Mouse (Mus musculus) kidney, embryonic 14.5 days (tissue): Measurements from ENCODE around the gene Zbtb7b. TPM values are rescaled to one million over a fixed set of nuclear protein-coding genes. Genes with fewer than 3 reads are reported as not detected.
A peak's percentile ranks its signal among the peaks of the same experiment; 100 is the strongest.

ENCODE experiments used
- ATAC-seq: fragments of 200-750 bp; cut with Nextera tagmentation; 2 replicates; pipeline ENCODE4 v1.8.0; 2017; ENCODE audit warnings: moderate number of reproducible peaks, mild to moderate bottlenecking, moderate TSS enrichment, moderate library complexity; ENCODE audit not compliant: low FRiP score, low TSS enrichment
- H3K27ac ChIP-seq: fragments of 300-500 bp; sonication (generic); 2 replicates; pipeline ENCODE4 v1.5.1; 2014; ENCODE audit warnings: low read depth, mild to moderate bottlenecking, low read length, moderate library complexity, mixed read lengths
- H3K27me3 ChIP-seq: fragments of 300-500 bp; sonication (generic); 2 replicates; pipeline ENCODE4 v1.6.1; 2014; ENCODE audit warnings: mild to moderate bottlenecking, low read length; ENCODE audit not compliant: control insufficient read depth, insufficient read depth
- H3K36me3 ChIP-seq: fragments of 300-500 bp; sonication (generic); 2 replicates; pipeline ENCODE4 v1.6.1; 2014; ENCODE audit warnings: low read length, mixed read lengths; ENCODE audit not compliant: control insufficient read depth, insufficient read depth
- H3K4me1 ChIP-seq: fragments of 300-500 bp; sonication (generic); 2 replicates; pipeline ENCODE4 v1.6.1; 2014; ENCODE audit warnings: low read length, mixed read lengths; ENCODE audit not compliant: control insufficient read depth, insufficient read depth
- H3K4me2 ChIP-seq: fragments of 300-500 bp; sonication (generic); replicated peaks from 2 replicates; pipeline ENCODE4 v1.6.1; 2014; ENCODE audit warnings: low read depth, mild to moderate bottlenecking, low read length
- H3K4me3 ChIP-seq: fragments of 300-500 bp; sonication (generic); 2 replicates; pipeline ENCODE4 v1.5.1; 2014; ENCODE audit warnings: mild to moderate bottlenecking, low read length
- H3K9ac ChIP-seq: fragments of 300-500 bp; sonication (generic); 2 replicates; pipeline ENCODE4 v1.6.1; 2014; ENCODE audit warnings: low read depth, mild to moderate bottlenecking, low read length, moderate library complexity
- H3K9me3 ChIP-seq: fragments of 300-500 bp; sonication (generic); 2 replicates; pipeline ENCODE4 v1.6.1; 2016; ENCODE audit warnings: low read length; ENCODE audit not compliant: control insufficient read depth
- WGBS: fragments of 180-500 bp; shearing (Covaris S2); extraction: QIAGEN DNeasy Blood & Tissue Kit; methylation state at CpG from one replicate; pipeline ENCODE4 v1.1.7; 2014; 5-methylcytosine and 5-hydroxymethylcytosine counted together
- polyA plus RNA-seq: library from polyadenylated mRNA; unstranded; fragments of >200 nt; fragmentation: Nextera tagmentation; extraction: Ambion mirVana; gene quantifications from 2 replicates; pipeline ENCODE4 v1.2.1, GENCODE M21; 2014

Zbtb7b gene
- polyA plus RNA-seq, 1 experiment from 2014 or later = 1.8 TPM

- Histone ChIP-seq H3K4me3 (peak overlapping the region; percentile 80), H3K9me3 (no peaks in the 10 kb centered on the region), H3K27me3 (no peaks in the 10 kb centered on the region), H3K9ac (peak overlapping the region; percentile 69), H3K4me1 (peaks cover 50% of the 10 kb centered on the region), H3K36me3 (peaks cover 35% of the 10 kb centered on the region), H3K27ac (peak overlapping the region; percentile 99), H3K4me2 (peak overlapping the region; percentile 93)
- ATAC-seq = no peak
- 8% methylated on average over 3 of the region's 3 CpGs for WGBS
These were observed 25.4 kb upstream of the Zbtb7b start for GRCm38 (mm10) chr3:89419981-89420380.

- Histone ChIP-seq H3K9me3 (no peaks in the 10 kb centered on the region), H3K4me1 (peaks cover 48% of the 10 kb centered on the region), H3K4me2 (peak overlapping the region; percentile 93), H3K27ac (peak overlapping the region; percentile 99), H3K27me3 (no peaks in the 10 kb centered on the region), H3K9ac (peak overlapping the region; percentile 69), H3K4me3 (peak overlapping the region; percentile 80), H3K36me3 (peaks cover 35% of the 10 kb centered on the region)
- no peak for ATAC-seq
- 2% methylated on average over 9 of the region's 9 CpGs for WGBS
These were observed 25.0 kb upstream of the Zbtb7b start for GRCm38 (mm10) chr3:89419571-89419970.

- peak overlapping the region; percentile 69 for H3K9ac ChIP-seq
- WGBS = under 1% methylated on average over 16 of the region's 16 CpGs
- peak; percentile 13 for ATAC-seq
- peaks cover 35% of the 10 kb centered on the region for H3K36me3 ChIP-seq
- no peaks in the 10 kb centered on the region for H3K27me3 ChIP-seq
- peak overlapping the region; percentile 93 for H3K4me2 ChIP-seq
- H3K9me3 ChIP-seq = no peaks in the 10 kb centered on the region
- peak overlapping the region; percentile 80 for H3K4me3 ChIP-seq
- H3K27ac ChIP-seq = peak overlapping the region; percentile 99
- peaks cover 42% of the 10 kb centered on the region for H3K4me1 ChIP-seq
These were observed 24.3 kb upstream of the Zbtb7b start for GRCm38 (mm10) chr3:89418861-89419250.

- ATAC-seq = peak; percentile 92
- Histone ChIP-seq H3K4me3 (peak within 1 kb of the TSS; percentile 80), H3K4me2 (peak within 1 kb of the TSS; percentile 93), H3K27ac (peak within 1 kb of the TSS; percentile 99), H3K27me3 (no peaks in the 10 kb centered on the region), H3K36me3 (peaks cover 36% of the 10 kb centered on the region), H3K9ac (peak within 1 kb of the TSS; percentile 70), H3K4me1 (peaks cover 41% of the 10 kb centered on the region), H3K9me3 (no peaks in the 10 kb centered on the region)
- WGBS = under 1% methylated on average over 39 of the region's 39 CpGs
These were observed 23.7 kb upstream of the Zbtb7b start, which contains the start of the genes Cks1b and Shc1 for GRCm38 (mm10) chr3:89418170-89418860. Gene Cks1b (minus strand): TSS chr3:89418383. Gene Shc1 (plus strand): TSS chr3:89418443.

GRCm38 (mm10) chr3:89417840-89418169, 23.2 kb upstream of the Zbtb7b start:
- ATAC-seq = peak; percentile 26
- H3K27ac ChIP-seq = peak overlapping the region; percentile 99
- peak overlapping the region; percentile 70 for H3K9ac ChIP-seq
- no peaks in the 10 kb centered on the region for H3K27me3 ChIP-seq
- H3K4me1 ChIP-seq = peaks cover 36% of the 10 kb centered on the region
- 0% methylated on average over 20 of the region's 20 CpGs for WGBS
- peak overlapping the region; percentile 78 for H3K4me2 ChIP-seq
- H3K36me3 ChIP-seq = peaks cover 37% of the 10 kb centered on the region
- peak overlapping the region; percentile 80 for H3K4me3 ChIP-seq
- no peaks in the 10 kb centered on the region for H3K9me3 ChIP-seq

GRCm38 (mm10) chr3:89417131-89417530, 22.6 kb upstream of the Zbtb7b start:
- WGBS = 14% methylated on average over 2 of the region's 2 CpGs
- H3K9ac ChIP-seq = peak overlapping the region; percentile 70
- no peaks in the 10 kb centered on the region for H3K9me3 ChIP-seq
- peak overlapping the region; percentile 78 for H3K4me2 ChIP-seq
- peaks cover 37% of the 10 kb centered on the region for H3K36me3 ChIP-seq
- no peaks in the 10 kb centered on the region for H3K27me3 ChIP-seq
- H3K4me1 ChIP-seq = peaks cover 29% of the 10 kb centered on the region
- H3K27ac ChIP-seq = peak overlapping the region; percentile 99; the same call in 1 of the 2 replicates
- peak overlapping the region; percentile 80 for H3K4me3 ChIP-seq
- ATAC-seq = no peak

GRCm38 (mm10) chr3:89416158-89416557, 21.6 kb upstream of the Zbtb7b start:
- Histone ChIP-seq H3K4me2 (peak overlapping the region; percentile 78), H3K9ac (no peak overlapping the region), H3K4me3 (no peak overlapping the region), H3K4me1 (peaks cover 23% of the 10 kb centered on the region), H3K9me3 (no peaks in the 10 kb centered on the region), H3K36me3 (peaks cover 37% of the 10 kb centered on the region), H3K27me3 (no peaks in the 10 kb centered on the region), H3K27ac (no peak overlapping the region)
- ATAC-seq = no peak
- WGBS = 93% methylated on average over 8 of the region's 8 CpGs

GRCm38 (mm10) chr3:89411490-89412393, 17.2 kb upstream of the Zbtb7b start, which contains the start of gene Flad1:
Gene Flad1 (minus strand): TSS chr3:89411870.
- peaks cover 43% of the 10 kb centered on the region for H3K36me3 ChIP-seq
- H3K4me2 ChIP-seq = peak within 1 kb of the TSS; percentile 60
- 0 out of 2 replicates have a peak within 1 kb of the TSS, but pooled peaks have one; percentile 37 for H3K27ac ChIP-seq
- peak within 1 kb of the TSS; percentile 51 for H3K9ac ChIP-seq
- H3K4me3 ChIP-seq = peak within 1 kb of the TSS; percentile 57
- peaks cover 10% of the 10 kb centered on the region; the same call in 1 of the 2 replicates for H3K4me1 ChIP-seq
- H3K9me3 ChIP-seq = no peaks in the 10 kb centered on the region
- H3K27me3 ChIP-seq = no peaks in the 10 kb centered on the region
- peak; percentile 98 for ATAC-seq
- WGBS = 6% methylated on average over 28 of the region's 28 CpGs
